ENCODE assay signal across 11 mouse cellular contexts in genomic region chr2:118789501-118789900, GRCm38 (mm10). TPM values are rescaled to one million over a fixed set of nuclear protein-coding genes. Genes with fewer than 3 reads are reported as not detected.
A peak's percentile ranks its signal among the peaks of the same experiment; 100 is the strongest.
DNase-seq lines count a peak whose midpoint lies in the region; ATAC-seq lines count a peak whose summit lies in the region.
"Had no signal": no experiment of that assay in that cellular context is flagged by ENCODE, and none has a peak within 500 bp of the region (broad histone marks: within the 10 kb centered on the region; RNA-seq: fewer than 3 reads in every experiment).

No protein-coding gene starts in this region.

- DNase-seq in gastrocnemius, adult 18-20 months (ENCODE audit: low spot score): peak; percentile 60
- DNase-seq in gastrocnemius, postnatal 4 days (ENCODE audit: low spot score in 2 of 2): no peak
- peak; percentile 77 for DNase-seq in adipocyte (ENCODE audit: low spot score)
- DNase-seq in cerebellum, adult 18-20 months: peak; percentile 83 to 88
- peak; percentile 71 for DNase-seq in gastrocnemius, postnatal 14 days
- no peak for DNase-seq in thymus, postnatal 4 days
- DNase-seq in urinary bladder, postnatal 14 days (ENCODE audit: low spot score): no peak
- DNase-seq: kidney, postnatal 36 days had no signal

- ATAC-seq in inflammation-experienced regulatory T-cells, adult 6 months: no peak

- intact Hi-C loops in gastrocnemius, postnatal 14 days (cut with DNase I; ENCODE audit: low total_unique reads): loop anchor here (10.0 kb wide), 1 partner anchor 85 kb away; the partner anchor contains the start of gene Ankrd63

RNA-seq across cellular contexts. Expression of gene Disp2, which starts 10.0 kb away (rescaled TPM):
- under 1 TPM in 1 of 2 experiments, not detected in 1; 0.02 TPM for total RNA-seq in gastrocnemius, adult 18-20 months (2021)
- under 1 TPM; 0.13 to 0.15 TPM for total RNA-seq in gastrocnemius, postnatal 4 days (2021)
- total RNA-seq in gastrocnemius, postnatal 14 days (2021): under 1 TPM; 0.06 to 0.07 TPM
- polyA plus RNA-seq in inflammation-experienced regulatory T-cells, adult 6 months (2017; shearing (Covaris generic)): not detected
- total RNA-seq: neutrophil, adult 5-6 weeks had no signal

RNA-seq across cellular contexts. Expression of gene Phgr1, which starts 16.9 kb away (rescaled TPM):
- total RNA-seq in gastrocnemius, adult 18-20 months (2021): not detected
- total RNA-seq in gastrocnemius, postnatal 4 days (2021): not detected
- not detected for total RNA-seq in gastrocnemius, postnatal 14 days (2021)
- polyA plus RNA-seq in inflammation-experienced regulatory T-cells, adult 6 months (2017; shearing (Covaris generic)): not detected
- total RNA-seq: heart, adult 18-20 months; neutrophil, adult 5-6 weeks had no signal

RNA-seq across cellular contexts. Expression of gene Knstrn, which starts 24.3 kb away (rescaled TPM):
- total RNA-seq in gastrocnemius, adult 18-20 months (2021): under 1 TPM; 0.07 to 0.55 TPM
- total RNA-seq in gastrocnemius, postnatal 4 days (2021): 10 to 100 TPM; 18.5 to 23.0 TPM
- total RNA-seq in gastrocnemius, postnatal 14 days (2021): 1 to 10 TPM; 3.8 to 4.1 TPM
- polyA plus RNA-seq in inflammation-experienced regulatory T-cells, adult 6 months (2017; shearing (Covaris generic)): 10 to 100 TPM; 11.9 to 73.4 (median 13.7) TPM

RNA-seq across cellular contexts. Expression of gene Ccdc9b, which starts 27.0 kb away (rescaled TPM):
- total RNA-seq in gastrocnemius, adult 18-20 months (2021): 10 to 100 TPM; 14.4 to 16.6 TPM
- total RNA-seq in gastrocnemius, postnatal 4 days (2021): 10 to 100 TPM; 11.0 to 12.8 TPM
- total RNA-seq in gastrocnemius, postnatal 14 days (2021): 1 to 10 TPM; 6.8 to 6.9 TPM
- polyA plus RNA-seq in inflammation-experienced regulatory T-cells, adult 6 months (2017; shearing (Covaris generic)): under 1 TPM in 2 of 3 experiments, not detected in 1; 0.16 to 0.30 TPM
- total RNA-seq: neutrophil, adult 5-6 weeks had no signal

RNA-seq across cellular contexts. Expression of gene Inafm2, which starts 43.9 kb away (rescaled TPM):
- total RNA-seq in gastrocnemius, adult 18-20 months (2021): 1 to 10 TPM; 5.3 TPM
- total RNA-seq in gastrocnemius, postnatal 4 days (2021): 10 to 100 TPM in 1 of 2 experiments, 1 to 10 TPM in 1; 9.5 to 11.5 TPM
- 1 to 10 TPM; 5.3 TPM for total RNA-seq in gastrocnemius, postnatal 14 days (2021)
- polyA plus RNA-seq in inflammation-experienced regulatory T-cells, adult 6 months (2017; shearing (Covaris generic)): 10 to 100 TPM; 28.1 to 40.7 (median 28.2) TPM

Comparison
In these comparisons a context has a peak if more than half of its experiments do, and no peak if none do; other contexts are left out.
1. DNase-seq: peak in gastrocnemius, adult 18-20 months (single experiment), adipocyte (single experiment), cerebellum, adult 18-20 months (2 of 2) and gastrocnemius, postnatal 14 days (single experiment); none in gastrocnemius, postnatal 4 days (0 of 2), thymus, postnatal 4 days (single experiment) and urinary bladder, postnatal 14 days (single experiment).